Mouse (Mus musculus) neutrophil, adult 5-6 weeks (primary cell): ENCODE results near the gene Kif5c. TPM values are rescaled to one million over a fixed set of nuclear protein-coding genes. Genes with fewer than 3 reads are reported as not detected.

ENCODE experiments used
- ATAC-seq: fragments of 151-379, 151-347 bp; 2 replicates; pipeline ENCODE4 v1.8.0; 2017; ENCODE audit warnings: mild to moderate bottlenecking, moderate TSS enrichment; ENCODE audit not compliant: insufficient number of reproducible peaks, poor library complexity, low FRiP score, severe bottlenecking; ENCODE audit errors: extremely low read depth
- total RNA-seq: library from RNA; stranded (forward); fragments of 200-1000 nt; gene quantifications from 2 replicates; pipeline ENCODE4 v1.2.3, GENCODE M21; 2017

Kif5c gene
- total RNA-seq, 1 experiment from 2014 or later: 1.0 TPM

DNA sequence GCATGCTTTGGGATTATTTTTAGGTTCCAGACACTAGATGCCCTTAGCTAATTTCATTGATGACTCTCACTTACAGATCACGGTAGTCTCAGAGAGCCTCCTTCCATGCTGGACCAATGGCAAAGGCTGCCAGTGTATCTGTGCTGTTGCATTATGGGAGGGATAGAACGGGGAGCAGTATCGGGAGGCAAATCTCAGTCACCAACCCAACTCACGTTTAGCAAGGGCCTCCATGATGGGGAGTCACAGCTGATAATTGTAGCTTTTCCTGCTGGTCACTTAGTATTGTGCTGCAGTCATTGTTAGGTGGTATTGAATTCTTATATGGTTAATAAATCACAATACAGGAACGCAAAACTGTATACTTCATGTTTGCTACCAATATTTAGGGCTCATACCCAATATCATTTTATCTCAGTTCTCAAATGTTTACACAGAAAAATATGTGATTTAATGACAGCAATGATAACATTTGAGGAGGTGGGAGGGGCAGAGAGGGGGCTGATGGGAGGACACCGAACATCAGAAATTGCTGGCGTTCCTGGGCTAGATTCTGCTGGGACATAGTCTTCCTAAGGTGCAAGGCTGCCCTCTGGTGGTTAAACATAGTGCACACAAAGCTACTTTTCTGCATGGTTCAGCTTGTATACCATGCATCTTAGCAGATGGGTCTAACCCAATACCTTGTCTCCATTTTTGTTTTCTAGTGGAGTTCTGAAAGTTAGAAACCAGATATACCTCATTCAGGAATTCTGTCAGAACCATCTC lies 115.1 kb downstream of the Kif5c start:
- peak; percentile 77 for ATAC-seq

DNA sequence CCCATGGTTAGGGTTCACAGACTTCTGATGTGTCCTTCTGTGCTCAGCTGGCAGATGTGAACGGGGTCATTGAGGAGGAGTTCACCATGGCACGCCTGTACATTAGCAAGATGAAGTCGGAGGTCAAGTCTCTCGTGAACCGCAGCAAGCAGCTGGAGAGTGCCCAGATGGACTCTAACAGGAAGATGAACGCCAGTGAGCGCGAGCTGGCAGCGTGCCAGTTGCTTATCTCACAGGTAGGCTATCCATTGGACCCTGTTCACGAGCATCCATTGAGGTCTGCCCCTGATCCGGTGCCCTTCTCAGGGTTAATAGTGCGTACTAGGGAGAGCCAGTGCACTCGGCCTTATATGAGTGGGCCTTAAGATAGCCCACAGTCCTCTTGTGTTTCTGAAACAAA lies 116.3 kb downstream of the Kif5c start:
- ATAC-seq: no peak

DNA sequence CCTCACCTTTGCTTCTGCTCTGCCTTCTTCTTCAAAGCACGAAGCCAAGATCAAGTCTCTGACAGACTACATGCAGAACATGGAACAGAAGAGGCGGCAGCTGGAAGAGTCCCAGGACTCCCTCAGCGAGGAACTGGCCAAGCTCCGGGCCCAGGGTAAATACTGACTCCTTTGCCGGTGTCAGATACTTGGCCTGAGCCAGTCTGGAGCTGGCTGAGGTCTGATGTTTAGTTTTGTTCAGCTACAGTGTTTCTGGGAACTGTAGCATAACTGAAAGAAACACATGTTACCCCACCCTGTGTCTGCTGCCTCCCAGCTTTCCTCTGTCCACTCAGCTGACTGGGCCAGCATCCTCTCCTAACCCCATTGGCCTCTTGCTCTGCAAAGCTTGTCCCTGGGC lies 119.9 kb downstream of the Kif5c start:
- no peak for ATAC-seq

DNA sequence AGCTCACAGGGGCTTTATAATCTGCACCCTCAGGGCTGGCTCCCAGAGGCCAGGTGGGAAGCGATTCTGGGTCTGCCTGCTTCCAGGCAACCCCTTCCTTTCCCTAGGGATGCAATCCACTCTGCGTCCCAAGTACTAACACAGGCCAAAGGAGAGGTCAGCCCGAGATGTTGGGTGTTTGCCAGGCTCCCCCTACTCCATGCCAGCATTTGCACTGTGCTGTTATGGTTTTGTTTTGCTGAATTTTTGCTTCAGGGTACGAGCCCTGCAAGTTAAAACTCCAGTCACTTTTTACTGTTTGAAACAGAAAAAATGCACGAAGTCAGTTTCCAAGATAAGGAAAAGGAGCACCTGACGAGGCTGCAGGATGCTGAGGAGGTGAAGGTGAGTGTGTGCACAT lies 121.9 kb downstream of the Kif5c start:
- no peak for ATAC-seq

DNA sequence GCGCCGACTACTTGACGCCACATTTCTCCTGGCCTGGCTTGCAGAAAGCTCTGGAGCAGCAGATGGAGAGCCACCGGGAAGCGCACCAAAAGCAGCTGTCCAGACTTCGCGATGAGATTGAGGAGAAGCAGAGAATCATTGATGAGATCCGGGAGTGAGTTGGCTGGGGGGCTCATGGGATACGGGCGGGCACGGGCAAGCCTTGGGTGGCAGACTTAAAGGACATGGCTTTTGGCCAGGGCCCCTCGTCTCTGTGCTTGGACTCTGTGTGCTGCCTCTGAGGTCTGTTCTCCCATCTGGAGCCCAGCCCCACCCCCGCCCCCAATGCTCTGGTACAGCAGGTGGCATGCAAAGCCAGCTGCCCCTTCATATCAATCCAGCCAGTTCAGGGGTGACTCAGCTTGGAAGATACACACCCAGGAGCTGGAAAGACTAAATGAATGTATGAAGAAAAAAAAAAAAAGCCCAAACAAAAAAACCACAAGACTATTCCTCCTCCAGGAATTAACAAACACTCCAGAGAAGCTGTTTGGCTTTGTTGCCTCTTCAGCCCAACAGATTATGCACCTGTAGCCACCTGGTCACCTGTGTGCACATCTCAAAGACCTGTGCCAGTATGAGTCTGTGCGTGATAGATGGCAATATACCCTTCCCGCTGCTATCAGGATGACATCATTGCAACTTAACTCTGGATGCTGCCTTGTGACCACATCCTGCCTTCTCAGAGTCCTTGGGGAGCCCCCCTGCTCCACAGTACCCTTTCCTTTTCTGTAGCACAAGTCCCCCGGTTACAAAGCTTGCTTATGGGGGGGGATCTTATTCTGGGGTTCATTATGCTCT lies 123.0 kb downstream of the Kif5c start:
- ATAC-seq: peak; percentile 44; the same call in 1 of the 2 replicates

DNA sequence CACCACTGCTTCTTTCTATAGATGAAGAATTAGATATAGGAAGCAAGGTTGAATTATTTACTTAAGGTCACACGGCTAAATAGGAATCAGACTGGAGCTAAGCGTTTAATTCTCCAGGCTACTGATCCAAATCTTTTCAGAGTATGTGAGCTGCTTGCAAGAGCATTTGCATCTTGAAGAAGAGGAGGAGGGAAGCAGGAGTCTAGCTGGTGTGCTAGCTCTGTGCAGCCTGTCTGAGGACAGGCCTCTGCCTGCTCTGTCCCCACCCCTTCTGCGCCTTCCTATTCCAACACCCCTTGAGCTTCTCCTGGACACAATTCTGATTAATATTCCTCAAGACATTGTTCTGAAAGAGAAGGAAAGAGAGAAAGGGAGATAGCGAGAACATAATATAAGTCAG lies 123.8 kb downstream of the Kif5c start:
- ATAC-seq: no peak

DNA sequence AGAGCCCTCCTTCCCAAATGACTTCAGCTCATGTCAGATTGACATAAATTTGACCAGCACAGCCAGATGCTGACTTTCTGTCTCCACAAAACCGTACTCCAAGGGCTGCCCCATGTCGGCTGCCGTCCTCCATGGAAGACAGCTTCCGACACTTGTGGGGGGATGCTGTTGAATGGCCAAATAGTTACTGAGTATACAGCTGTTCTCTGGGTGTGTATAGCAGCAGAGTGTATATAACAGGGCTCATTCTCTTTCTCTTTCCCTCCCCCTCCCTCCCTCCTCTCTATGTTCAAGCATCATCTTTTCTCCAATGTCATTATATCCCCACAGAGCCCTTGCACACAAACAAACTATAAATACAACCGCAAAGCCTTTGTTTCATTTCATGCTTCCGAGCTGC lies 124.7 kb downstream of the Kif5c start:
- ATAC-seq: no peak

DNA sequence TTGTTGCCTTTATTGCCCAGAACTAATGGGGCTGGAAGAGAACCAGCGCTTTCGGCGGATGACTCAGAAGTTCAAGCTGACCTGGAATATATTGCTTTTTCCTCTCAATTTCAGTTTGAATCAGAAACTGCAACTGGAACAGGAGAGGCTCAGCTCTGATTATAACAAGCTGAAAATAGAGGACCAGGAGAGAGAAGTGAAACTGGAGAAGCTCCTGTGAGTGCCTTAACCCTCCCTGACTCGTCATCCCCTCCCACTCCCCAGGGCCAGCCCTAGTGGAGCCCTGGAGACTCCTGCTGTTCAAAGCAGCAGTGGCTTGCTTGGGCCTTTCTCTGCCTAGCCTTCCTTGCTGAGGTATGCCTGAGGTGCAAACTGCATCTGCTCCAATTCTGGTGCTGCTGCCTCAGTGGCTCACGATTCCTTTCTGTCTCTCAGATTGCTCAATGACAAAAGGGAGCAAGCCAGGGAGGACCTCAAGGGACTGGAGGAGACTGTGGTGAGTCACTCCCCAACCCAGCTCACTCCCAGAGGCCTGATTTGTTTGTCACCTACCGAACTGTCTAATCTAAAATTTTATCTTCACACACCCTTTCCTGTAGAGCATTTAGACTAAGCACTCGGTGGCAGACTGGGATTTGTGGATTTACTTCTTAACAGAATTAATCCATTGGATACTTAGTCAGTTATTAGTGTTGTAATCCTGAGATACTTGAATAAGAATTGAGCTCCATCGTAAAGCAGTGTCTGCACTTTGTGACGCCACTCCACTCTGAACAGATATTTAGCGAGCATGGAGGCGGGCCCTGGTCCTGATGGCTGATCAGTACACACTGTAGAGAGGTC lies 125.4 kb downstream of the Kif5c start:
- peak; percentile 42; the same call in 1 of the 2 replicates for ATAC-seq

DNA sequence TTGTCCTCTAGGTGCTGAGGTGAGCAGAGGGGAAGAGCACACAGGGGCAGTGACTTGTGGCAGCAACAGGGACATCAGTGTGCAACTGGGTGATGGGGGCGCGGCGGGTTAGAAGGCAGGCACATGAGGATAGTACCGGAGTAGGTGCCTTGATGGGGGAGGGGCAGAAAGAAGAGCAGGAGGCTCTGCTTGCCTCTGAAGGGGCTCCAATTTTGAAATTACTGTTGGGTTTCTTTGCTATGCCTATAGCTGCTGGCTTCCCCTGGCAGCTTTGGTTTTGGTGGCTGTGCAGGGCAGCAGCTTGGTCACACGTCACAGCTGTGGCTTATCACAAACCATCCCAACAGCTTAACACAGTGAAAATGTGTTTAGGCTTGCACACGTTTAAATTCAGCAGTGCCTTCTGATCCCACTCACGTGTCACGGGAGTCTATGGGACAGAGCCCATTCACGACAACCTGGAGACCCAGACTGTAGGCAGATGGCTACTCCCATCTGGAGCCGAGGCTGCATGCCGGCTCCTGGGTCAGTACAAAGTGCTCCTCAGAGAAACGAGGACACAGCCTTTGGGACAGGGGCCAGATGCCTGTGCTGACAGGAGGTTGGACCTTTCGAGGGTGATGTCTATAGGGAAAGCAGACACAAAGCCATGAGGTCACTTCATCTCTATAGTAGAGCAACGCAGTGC lies 126.1 kb downstream of the Kif5c start:
- ATAC-seq: no peak

DNA sequence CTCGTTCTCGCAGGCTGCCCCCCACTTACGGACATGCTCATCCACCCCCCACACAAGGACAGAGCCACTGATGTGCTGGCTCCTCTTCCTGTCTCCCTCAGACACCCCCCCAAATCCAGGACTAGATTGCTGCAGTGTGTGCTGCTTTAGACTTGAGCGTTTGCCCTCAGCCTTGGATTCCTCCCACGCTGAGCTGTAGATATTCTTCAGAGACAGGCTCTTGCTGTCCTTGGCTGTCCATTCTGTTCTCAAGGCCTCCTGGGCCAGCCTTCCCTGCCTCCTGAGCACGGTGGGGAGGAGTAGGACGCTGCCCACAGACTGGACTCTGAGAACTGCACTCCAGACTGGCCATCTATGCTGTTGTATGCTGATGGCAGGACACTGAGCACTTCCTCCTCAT lies 127.8 kb downstream of the Kif5c start:
- no peak for ATAC-seq

DNA sequence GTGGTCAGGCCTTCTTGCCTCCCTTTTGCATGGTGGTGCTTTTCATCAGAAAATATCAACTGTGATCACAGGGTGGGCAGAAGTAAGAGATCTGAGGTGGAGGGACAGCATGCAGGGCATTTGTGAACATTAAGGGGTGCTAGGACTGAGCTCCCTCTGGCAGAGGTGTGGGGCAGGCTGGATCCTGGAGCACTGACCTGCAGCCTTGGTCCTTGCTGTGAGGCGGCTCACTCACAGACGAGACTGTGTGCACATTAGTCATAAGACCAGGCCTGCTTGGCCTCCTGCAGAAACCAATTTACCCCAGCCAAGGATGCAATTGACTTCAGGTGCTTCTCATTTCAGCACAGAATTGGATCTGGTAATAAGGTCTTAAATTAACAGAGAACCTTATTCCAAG lies 128.6 kb downstream of the Kif5c start:
- ATAC-seq: no peak

DNA sequence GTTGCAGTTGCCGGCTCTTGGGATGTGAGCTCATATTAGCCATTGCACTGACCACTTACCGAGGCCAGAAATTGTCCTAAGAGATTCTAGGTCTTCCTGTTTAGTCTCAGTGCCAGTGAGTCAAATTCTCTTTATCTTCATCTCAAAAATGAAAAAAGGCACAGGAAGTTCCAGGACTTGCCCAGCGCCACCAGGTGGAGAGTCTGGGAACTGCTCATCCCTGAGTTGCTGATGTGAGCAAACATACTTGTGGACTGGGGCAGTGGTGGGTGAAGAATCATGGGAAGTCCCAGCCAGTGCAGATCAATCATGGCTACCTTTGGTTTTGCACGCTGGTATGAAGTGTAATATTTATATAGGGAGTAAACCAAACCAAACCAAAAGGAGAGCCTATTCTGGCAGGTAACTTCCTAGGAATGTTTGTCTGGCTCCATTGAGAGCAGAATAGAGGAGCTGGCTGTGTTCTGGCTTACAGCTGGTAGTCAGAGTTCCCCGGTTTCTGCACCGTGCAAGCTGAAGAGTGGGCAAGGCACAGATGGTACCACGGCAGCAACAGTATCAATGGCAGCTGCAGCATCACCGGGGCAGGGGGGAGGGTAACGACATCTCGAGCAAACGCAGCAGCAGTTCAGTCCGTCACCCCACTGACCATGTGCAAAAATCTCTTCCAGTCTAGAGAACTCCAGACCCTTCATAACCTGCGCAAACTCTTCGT lies 129.7 kb downstream of the Kif5c start:
- ATAC-seq: no peak

DNA sequence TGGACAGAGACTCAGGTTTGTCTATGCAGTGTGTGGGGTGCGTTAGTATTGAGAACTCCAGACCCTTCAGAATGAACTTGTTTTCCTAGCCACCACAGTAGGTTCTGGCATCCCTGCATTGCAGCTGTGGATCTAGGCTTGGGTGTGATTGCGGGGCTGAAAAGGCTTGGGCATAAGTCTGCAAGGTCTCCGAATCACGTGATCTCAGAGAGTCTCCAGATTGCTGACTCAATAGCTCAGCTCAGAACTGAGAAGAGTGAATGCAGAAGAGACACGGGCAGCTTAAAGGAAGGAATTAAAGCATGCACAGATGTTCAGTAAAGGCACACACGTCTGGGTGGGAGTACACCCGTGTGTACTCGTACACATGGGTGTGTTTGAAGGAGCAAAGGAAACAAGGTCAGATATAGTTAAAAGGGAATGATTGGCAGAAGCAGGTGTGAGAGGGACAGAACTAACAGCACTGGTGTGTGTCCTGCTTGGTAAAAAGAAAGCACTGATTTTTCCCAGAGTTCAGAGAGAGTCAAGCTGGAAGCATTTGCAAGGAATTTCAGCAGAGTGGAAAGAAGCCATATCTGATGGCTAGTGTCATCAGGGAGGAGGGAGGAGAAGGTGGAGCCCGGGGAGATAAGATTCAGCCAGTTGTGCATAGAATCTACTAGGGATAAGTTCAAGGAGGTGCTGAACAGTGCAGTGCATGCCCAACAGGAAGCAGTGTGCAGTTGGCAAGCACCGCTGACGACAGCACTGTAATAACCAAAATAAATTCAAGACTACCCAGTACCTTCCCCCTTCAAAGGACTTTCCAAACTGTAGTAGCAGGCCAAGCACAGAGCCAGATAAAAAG lies 130.9 kb downstream of the Kif5c start:
- ATAC-seq: no peak

DNA sequence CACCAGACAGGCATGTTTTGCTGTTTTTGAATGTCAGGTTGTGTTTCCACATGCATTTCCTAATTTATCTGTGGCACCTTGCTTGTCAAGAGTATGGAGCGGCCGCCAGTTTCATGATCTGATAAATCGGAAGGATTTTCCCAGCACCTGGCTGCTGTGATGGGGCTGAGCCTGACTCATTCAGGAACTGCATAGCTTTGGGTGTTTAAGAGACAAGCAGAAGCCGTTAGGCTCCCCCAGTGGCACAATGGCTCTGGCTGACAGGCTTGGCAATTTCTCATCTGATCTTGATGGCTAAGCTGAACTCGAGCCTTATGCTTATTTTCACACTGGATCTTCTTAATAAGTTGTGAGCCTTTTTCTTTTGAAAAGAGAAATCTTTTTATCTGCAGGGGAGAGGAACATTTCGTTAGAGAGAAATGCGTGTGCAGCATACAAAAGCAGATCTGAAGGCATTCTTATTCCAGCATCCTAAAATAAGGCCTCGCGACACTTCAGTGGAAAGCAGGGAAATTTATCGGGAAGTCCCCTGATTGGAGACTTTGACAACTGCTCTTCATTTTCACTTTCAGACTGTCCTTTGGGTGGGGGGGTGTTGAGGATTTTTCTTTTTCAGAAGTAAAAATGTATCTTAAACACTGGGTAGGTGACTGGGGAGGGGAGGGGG lies 132.6 kb downstream of the Kif5c start:
- ATAC-seq: no peak

DNA sequence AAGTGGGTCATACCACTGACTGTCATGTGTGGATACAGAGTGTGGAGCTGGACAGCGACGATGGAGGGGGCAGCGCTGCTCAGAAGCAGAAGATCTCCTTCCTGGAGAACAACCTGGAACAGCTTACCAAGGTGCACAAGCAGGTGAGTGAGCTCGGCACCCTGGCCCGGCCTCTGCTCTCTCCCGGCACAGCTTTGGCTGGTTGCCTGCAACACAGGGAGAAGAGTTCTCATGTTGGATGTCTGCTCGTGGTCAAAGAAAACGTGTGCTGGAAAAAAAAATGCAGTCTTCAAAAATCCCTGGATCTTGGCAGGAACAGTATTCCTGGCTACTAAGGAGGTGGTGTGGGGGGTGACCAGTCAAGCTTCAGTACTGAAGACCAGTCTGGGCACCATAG lies 133.1 kb downstream of the Kif5c start:
- ATAC-seq: no peak

DNA sequence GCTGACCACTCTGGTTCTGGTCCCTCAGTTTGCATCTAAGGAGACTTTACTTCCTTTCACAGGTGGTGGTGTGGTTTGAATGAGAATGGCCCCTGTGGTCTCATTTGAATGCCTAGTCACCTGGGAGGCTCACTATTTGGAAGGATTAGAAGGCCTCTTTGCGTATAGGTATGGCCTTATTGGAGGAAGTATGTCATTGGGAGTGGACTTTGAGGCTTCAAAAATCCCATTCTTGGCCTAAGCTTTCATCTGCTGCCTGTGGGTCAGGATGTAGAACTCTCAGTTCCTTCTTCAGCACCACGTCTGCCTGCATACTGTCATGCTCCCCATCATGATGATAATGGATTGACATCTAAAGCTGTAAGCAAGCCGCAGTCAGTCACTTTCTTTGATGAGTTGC lies 134.0 kb downstream of the Kif5c start:
- no peak for ATAC-seq

DNA sequence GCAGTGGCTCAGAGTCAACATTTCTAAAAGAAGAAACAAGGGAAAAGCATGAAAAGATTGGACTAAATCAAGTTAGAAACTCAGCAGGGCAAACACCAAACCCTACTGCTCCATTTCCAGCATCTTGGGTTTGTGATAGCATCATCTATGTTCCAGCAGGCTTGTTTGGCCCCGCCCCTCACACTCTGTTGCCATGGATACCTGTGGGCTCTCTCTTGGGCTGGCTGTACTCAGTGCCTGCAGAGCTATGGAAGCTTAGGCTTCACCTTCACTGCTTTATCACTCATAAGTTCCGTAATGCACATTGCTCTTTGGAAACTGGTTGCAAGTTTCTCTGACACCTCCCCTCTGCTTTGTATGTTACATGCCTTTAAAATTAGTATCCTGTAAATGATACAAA lies 136.0 kb downstream of the Kif5c start:
- ATAC-seq: no peak
